Mouse (Mus musculus): ENCODE data around the gene Rabgap1l. TPM values are rescaled to one million over a fixed set of nuclear protein-coding genes. Genes with fewer than 3 reads are reported as not detected.

Gene Rabgap1l
- total and polyA plus RNA-seq, 2 experiments from 2014 or later: 27.4 to 140 TPM

DNA sequence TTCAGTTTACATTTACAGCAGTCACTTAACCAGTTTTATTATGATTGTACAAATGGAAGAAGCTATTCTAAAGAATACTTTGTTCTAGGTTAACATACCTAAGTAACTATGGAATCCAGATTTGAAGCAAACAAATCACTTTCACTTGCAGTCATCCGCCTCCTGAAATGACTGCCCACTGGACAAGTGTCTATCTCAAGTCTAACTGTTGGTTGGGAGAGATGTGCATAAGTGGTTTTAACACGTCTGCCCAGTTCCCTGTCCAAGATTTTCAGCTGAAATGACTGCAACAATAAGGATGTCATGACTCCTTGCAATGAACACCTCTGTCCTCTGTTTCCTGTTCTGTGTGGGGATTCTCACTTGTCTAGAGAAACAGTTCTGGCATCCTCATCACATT lies 27.4 kb downstream of the Rabgap1l start:
- H3K9me3 ChIP-seq (ENCODE audit: low read length): no peaks in the 10 kb centered on the region
- H3K4me3 ChIP-seq (ENCODE audit: low read depth, low read length): no peak overlapping the region
- H3K4me2 ChIP-seq (ENCODE audit: low read depth): no peak overlapping the region
- H3K27ac ChIP-seq (ENCODE audit: low read depth, low read length): no peak overlapping the region
- H3K36me3 ChIP-seq (ENCODE audit: insufficient read depth): no peaks in the 10 kb centered on the region
- ATAC-seq (no peak), DNase-seq (no peak)
- no peaks in the 10 kb centered on the region for H3K27me3 ChIP-seq (ENCODE audit: insufficient read depth, low read length)
- TF ChIP-seq CTCF (IDR thresholded peaks at IDR 0.05; ENCODE audit: low read depth): no peak
- H3K9ac ChIP-seq: no peak overlapping the region
- no peaks in the 10 kb centered on the region for H3K4me1 ChIP-seq (ENCODE audit: insufficient read depth)
- 80% methylated on average over 2 of the region's 2 CpGs for WGBS

GRCm38 (mm10) chr1:160758243-160758642 lies 34.8 kb downstream of the Rabgap1l start:
- H3K4me2 ChIP-seq (ENCODE audit: low read depth): no peak overlapping the region
- no peaks in the 10 kb centered on the region for H3K27me3 ChIP-seq (ENCODE audit: insufficient read depth, low read length)
- no peak overlapping the region for H3K4me3 ChIP-seq (ENCODE audit: low read depth, low read length)
- ATAC-seq: 0 out of 2 replicates have a peak, but pooled peaks have one; percentile 58
- no peak overlapping the region for H3K9ac ChIP-seq
- H3K4me1 ChIP-seq (ENCODE audit: insufficient read depth): no peaks in the 10 kb centered on the region
- TF ChIP-seq CTCF (IDR thresholded peaks at IDR 0.05; ENCODE audit: low read depth): peak; percentile 63
- no peaks in the 10 kb centered on the region for H3K36me3 ChIP-seq (ENCODE audit: insufficient read depth)
- no peak overlapping the region for H3K27ac ChIP-seq (ENCODE audit: low read depth, low read length)
- H3K9me3 ChIP-seq (ENCODE audit: low read length): no peaks in the 10 kb centered on the region
- WGBS: 20% methylated on average over 3 of the region's 3 CpGs
- peak; percentile 11 for DNase-seq

DNA sequence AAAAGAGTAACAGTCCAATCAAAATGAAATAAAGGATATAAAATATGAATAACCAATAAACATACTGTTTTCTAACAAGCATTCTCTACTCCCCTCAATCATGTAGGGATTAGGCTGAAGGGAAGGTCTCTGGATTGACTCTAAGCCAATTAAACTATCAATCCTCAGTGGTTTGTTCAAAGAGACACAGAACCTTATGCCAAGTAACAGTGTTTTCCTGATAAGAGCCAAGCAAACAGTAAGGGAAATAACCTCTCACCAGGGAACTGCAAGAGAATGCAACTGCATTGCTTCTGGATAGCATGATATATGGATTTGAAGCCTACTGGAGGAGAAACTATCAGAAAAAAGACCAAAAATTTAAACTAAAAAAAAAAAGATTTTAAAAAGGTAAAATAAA lies 37.7 kb downstream of the Rabgap1l start:
- Histone ChIP-seq H3K27me3 (ENCODE audit: insufficient read depth, low read length) (no peaks in the 10 kb centered on the region), H3K4me3 (ENCODE audit: low read depth, low read length) (no peak overlapping the region), H3K9me3 (ENCODE audit: low read length) (no peaks in the 10 kb centered on the region), H3K4me2 (ENCODE audit: low read depth) (no peak overlapping the region), H3K27ac (ENCODE audit: low read depth, low read length) (no peak overlapping the region), H3K9ac (no peak overlapping the region), H3K36me3 (ENCODE audit: insufficient read depth) (no peaks in the 10 kb centered on the region), H3K4me1 (ENCODE audit: insufficient read depth) (no peaks in the 10 kb centered on the region)
- DNase-seq (no peak), ATAC-seq (no peak)
- no peak for TF ChIP-seq CTCF (IDR thresholded peaks at IDR 0.05; ENCODE audit: low read depth)

DNA sequence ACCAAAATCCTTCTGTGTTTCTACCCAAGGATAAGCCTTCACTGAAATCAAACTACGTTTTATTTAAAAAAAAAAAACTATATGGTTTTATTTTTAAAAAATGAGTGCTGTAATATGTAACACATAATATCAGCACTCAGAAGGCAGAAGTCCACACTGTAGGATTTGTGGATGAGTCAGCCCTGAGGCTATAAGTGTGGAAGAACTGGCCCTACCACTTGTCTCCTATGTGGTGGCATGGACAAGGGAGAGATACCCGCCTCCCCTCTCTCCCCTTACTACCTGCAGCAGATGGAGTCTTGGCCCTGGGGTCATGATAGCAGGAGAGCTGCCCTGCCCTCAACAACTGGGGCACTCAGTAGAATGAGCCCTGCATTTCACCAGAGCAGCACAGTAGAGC lies 42.4 kb downstream of the Rabgap1l start:
- Histone ChIP-seq H3K27ac (ENCODE audit: low read depth, low read length) (no peak overlapping the region), H3K27me3 (ENCODE audit: insufficient read depth, low read length) (no peaks in the 10 kb centered on the region), H3K9me3 (ENCODE audit: low read length) (no peaks in the 10 kb centered on the region), H3K4me1 (ENCODE audit: insufficient read depth) (no peaks in the 10 kb centered on the region), H3K4me3 (ENCODE audit: low read depth, low read length) (no peak overlapping the region), H3K36me3 (ENCODE audit: insufficient read depth) (no peaks in the 10 kb centered on the region), H3K9ac (no peak overlapping the region), H3K4me2 (ENCODE audit: low read depth) (no peak overlapping the region)
- TF ChIP-seq CTCF (IDR thresholded peaks at IDR 0.05; ENCODE audit: low read depth): no peak
- DNase-seq (no peak), ATAC-seq (no peak)
- WGBS: 85% methylated on average over 2 of the region's 2 CpGs

GRCm38 (mm10) chr1:160746786-160747185 lies 46.2 kb downstream of the Rabgap1l start:
- no peak for TF ChIP-seq CTCF (IDR thresholded peaks at IDR 0.05; ENCODE audit: low read depth)
- no peak overlapping the region for H3K27ac ChIP-seq (ENCODE audit: low read depth, low read length)
- no peaks in the 10 kb centered on the region for H3K9me3 ChIP-seq (ENCODE audit: low read length)
- H3K4me3 ChIP-seq (ENCODE audit: low read depth, low read length): no peak overlapping the region
- no peaks in the 10 kb centered on the region for H3K27me3 ChIP-seq (ENCODE audit: insufficient read depth, low read length)
- 37% methylated on average over 7 of the region's 7 CpGs for WGBS
- no peaks in the 10 kb centered on the region for H3K36me3 ChIP-seq (ENCODE audit: insufficient read depth)
- H3K4me2 ChIP-seq (ENCODE audit: low read depth): no peak overlapping the region
- H3K9ac ChIP-seq: no peak overlapping the region
- DNase-seq (no peak), ATAC-seq (no peak)
- H3K4me1 ChIP-seq (ENCODE audit: insufficient read depth): no peaks in the 10 kb centered on the region

DNA sequence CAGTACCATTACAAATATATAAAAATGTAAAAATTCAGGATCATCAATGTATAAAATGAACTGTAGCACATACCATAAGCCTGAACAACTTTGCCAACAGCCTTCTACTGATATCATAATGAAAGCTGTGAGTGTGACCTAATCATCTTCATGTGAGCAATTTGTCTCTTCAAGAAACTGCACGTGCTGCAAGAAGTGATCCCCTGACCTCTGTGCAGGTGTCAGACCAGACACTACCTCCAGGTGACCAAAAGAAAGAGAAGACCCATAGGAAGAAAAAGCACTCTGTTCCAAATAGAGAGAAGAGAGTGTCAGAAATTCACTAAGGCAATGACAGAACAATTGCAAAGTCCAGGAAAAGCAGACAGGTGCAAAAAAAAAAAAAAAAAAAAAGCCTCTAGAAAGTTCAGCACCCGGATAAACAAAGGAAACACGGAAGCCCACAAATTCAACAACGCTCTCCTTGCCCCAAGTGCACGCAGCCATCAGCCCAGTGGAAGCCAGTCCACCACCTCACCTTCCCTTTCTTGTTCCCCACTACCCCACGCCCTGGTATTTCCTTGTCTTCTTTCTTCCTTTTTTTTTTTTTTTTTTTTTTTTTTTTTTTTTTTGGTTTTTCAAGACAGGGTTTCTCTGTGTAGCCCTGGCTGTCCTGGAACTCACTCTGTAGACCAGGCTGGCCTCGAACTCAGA lies 47.6 kb downstream of the Rabgap1l start:
- ATAC-seq (no peak), DNase-seq (no peak)
- Histone ChIP-seq H3K36me3 (ENCODE audit: insufficient read depth) (no peaks in the 10 kb centered on the region), H3K9ac (no peak overlapping the region), H3K27me3 (ENCODE audit: insufficient read depth, low read length) (no peaks in the 10 kb centered on the region), H3K9me3 (ENCODE audit: low read length) (no peaks in the 10 kb centered on the region), H3K4me1 (ENCODE audit: insufficient read depth) (no peaks in the 10 kb centered on the region), H3K27ac (ENCODE audit: low read depth, low read length) (no peak overlapping the region), H3K4me3 (ENCODE audit: low read depth, low read length) (no peak overlapping the region), H3K4me2 (ENCODE audit: low read depth) (no peak overlapping the region)
- WGBS: 92% methylated on average over 7 of the region's 7 CpGs
- TF ChIP-seq CTCF (IDR thresholded peaks at IDR 0.05; ENCODE audit: low read depth): no peak

GRCm38 (mm10) chr1:160744009-160744408 lies 49.0 kb downstream of the Rabgap1l start:
- WGBS: 40% methylated on average over 3 of the region's 3 CpGs
- no peaks in the 10 kb centered on the region for H3K27me3 ChIP-seq (ENCODE audit: insufficient read depth, low read length)
- no peak overlapping the region for H3K4me2 ChIP-seq (ENCODE audit: low read depth)
- H3K4me1 ChIP-seq (ENCODE audit: insufficient read depth): no peaks in the 10 kb centered on the region
- H3K9me3 ChIP-seq (ENCODE audit: low read length): no peaks in the 10 kb centered on the region
- H3K9ac ChIP-seq: no peak overlapping the region
- no peaks in the 10 kb centered on the region for H3K36me3 ChIP-seq (ENCODE audit: insufficient read depth)
- TF ChIP-seq CTCF (IDR thresholded peaks at IDR 0.05; ENCODE audit: low read depth): peak; percentile 34
- DNase-seq (no peak), ATAC-seq (no peak)
- no peak overlapping the region for H3K27ac ChIP-seq (ENCODE audit: low read depth, low read length)
- H3K4me3 ChIP-seq (ENCODE audit: low read depth, low read length): no peak overlapping the region

Measured in forebrain, postnatal 0 days (tissue).